Mouse (Mus musculus) cortical plate, adult 2 months (tissue): ENCODE results near the gene Abcc8.

Experiments
- CTCF ChIP-seq: fragments of 200-500 bp; IDR thresholded peaks from 2 replicates; pipeline ENCODE4 v1.5.1; 2011; ENCODE audit warnings: mild to moderate bottlenecking, control low read depth, low read length; ENCODE audit not compliant: insufficient read depth; ENCODE audit errors: extremely low read depth
- POLR2A ChIP-seq: fragments of 200-500 bp; IDR thresholded peaks from 2 replicates; pipeline ENCODE4 v1.6.1; 2011; ENCODE audit warnings: mild to moderate bottlenecking, low read length, control low read depth; ENCODE audit not compliant: insufficient read depth; ENCODE audit errors: extremely low read depth

DNA sequence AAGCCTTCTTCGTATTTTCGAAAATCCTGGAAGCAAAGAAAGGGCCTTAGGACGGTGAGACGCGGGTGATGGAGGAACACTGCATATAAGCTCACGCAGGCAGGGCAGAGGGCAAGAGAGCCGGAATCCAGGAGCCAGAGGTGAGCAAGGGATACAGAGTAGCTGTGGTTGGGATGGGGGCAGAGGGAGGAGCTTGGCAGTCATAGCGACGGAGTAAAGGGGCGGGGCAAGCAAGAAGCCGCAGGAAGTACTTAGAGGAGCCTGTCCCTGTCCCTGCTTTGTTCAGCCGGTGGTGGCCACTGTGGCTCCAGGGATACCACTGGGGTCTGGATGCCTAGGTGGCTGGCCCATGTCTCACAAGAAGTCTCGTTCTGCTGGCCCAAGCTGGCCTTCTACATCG is 21.8 kb upstream of the Abcc8 start:
- TF ChIP-seq POLR2A (no peak), CTCF (no peak)
